Mouse (Mus musculus) liver, embryonic 12.5 days (tissue): Measurements from ENCODE around the gene Stra8. TPM values are rescaled to one million over a fixed set of nuclear protein-coding genes. Genes with fewer than 3 reads are reported as not detected.
A peak's percentile ranks its signal among the peaks of the same experiment; 100 is the strongest.

Source experiments
- ATAC-seq: fragments of 200-750 bp; cut with Nextera tagmentation; 2 replicates; pipeline ENCODE4 v1.8.0; 2017; ENCODE audit warnings: moderate number of reproducible peaks, mild to moderate bottlenecking, moderate library complexity
- H3K27ac ChIP-seq: fragments of 300-500 bp; sonication (generic); 2 replicates; pipeline ENCODE4 v1.5.1; 2016; ENCODE audit warnings: mild to moderate bottlenecking
- H3K27me3 ChIP-seq: fragments of 300-500 bp; sonication (generic); replicated peaks from 2 replicates; pipeline ENCODE4 v1.6.1; 2016; ENCODE audit warnings: mild to moderate bottlenecking, moderate library complexity
- H3K36me3 ChIP-seq: fragments of 300-500 bp; sonication (generic); 2 replicates; pipeline ENCODE4 v1.6.1; 2016; ENCODE audit warnings: mild to moderate bottlenecking, moderate library complexity
- H3K4me1 ChIP-seq: fragments of 300-500 bp; sonication (generic); 2 replicates; pipeline ENCODE4 v1.6.1; 2016
- H3K4me2 ChIP-seq: fragments of 300-500 bp; sonication (generic); 2 replicates; pipeline ENCODE4 v1.6.1; 2016; ENCODE audit warnings: mild to moderate bottlenecking, moderate library complexity
- H3K4me3 ChIP-seq: fragments of 300-500 bp; sonication (generic); 2 replicates; pipeline ENCODE4 v1.5.1; 2016; ENCODE audit warnings: mild to moderate bottlenecking, moderate library complexity
- H3K9ac ChIP-seq: fragments of 300-500 bp; sonication (generic); 2 replicates; pipeline ENCODE4 v1.6.1; 2016; ENCODE audit warnings: mild to moderate bottlenecking, moderate library complexity
- H3K9me3 ChIP-seq: fragments of 300-500 bp; sonication (generic); replicated peaks from 2 replicates; pipeline ENCODE4 v1.6.1; 2016; ENCODE audit warnings: mild to moderate bottlenecking, moderate library complexity
- WGBS: fragments of 180-500 bp; shearing (Covaris S2); methylation state at CpG from one replicate; pipeline ENCODE4 v1.1.7; 2016; ENCODE audit not compliant: insufficient replicate concordance; 5-methylcytosine and 5-hydroxymethylcytosine counted together
- polyA plus RNA-seq: library from polyadenylated mRNA; unstranded; fragments of >200 nt; fragmentation: Nextera tagmentation; extraction: Ambion mirVana; gene quantifications from 2 replicates; pipeline ENCODE4 v1.2.1, GENCODE M21; 2016

The Stra8 gene
- polyA plus RNA-seq, 1 experiment from 2014 or later: not detected

- Histone ChIP-seq H3K9ac (no peak overlapping the region), H3K4me2 (peak overlapping the region; percentile 31), H3K27me3 (peaks cover 35% of the 10 kb centered on the region), H3K4me3 (no peak overlapping the region), H3K9me3 (no peaks in the 10 kb centered on the region), H3K36me3 (no peaks in the 10 kb centered on the region), H3K27ac (no peak overlapping the region), H3K4me1 (peaks cover 4% of the 10 kb centered on the region; the same call in 1 of the 2 replicates)
- WGBS: 23% methylated on average over 10 of the region's 11 CpGs
- no peak for ATAC-seq
These were observed 28.5 kb downstream of the Stra8 start for GRCm38 (mm10) chr6:34948461-34948860.

- no peak overlapping the region for H3K9ac ChIP-seq
These were observed 31.6 kb downstream of the Stra8 start for GRCm38 (mm10) chr6:34951518-34951917.

GRCm38 (mm10) chr6:34951956-34952667 is 32.1 kb downstream of the Stra8 start:
- Histone ChIP-seq H3K9me3 (no peaks in the 10 kb centered on the region), H3K27me3 (peaks cover 27% of the 10 kb centered on the region), H3K9ac (no peak overlapping the region), H3K36me3 (no peaks in the 10 kb centered on the region), H3K4me1 (peaks cover 18% of the 10 kb centered on the region; the same call in 1 of the 2 replicates), H3K4me2 (no peak overlapping the region), H3K4me3 (no peak overlapping the region), H3K27ac (no peak overlapping the region)
- ATAC-seq: no peak
- WGBS: 44% methylated on average over 7 of the region's 7 CpGs

More at GRCm38 (mm10) chr6:34951518-34951917, 31.6 kb downstream of the Stra8 start:
- Histone ChIP-seq H3K4me1 (peaks cover 18% of the 10 kb centered on the region; the same call in 1 of the 2 replicates), H3K9me3 (no peaks in the 10 kb centered on the region), H3K4me2 (no peak overlapping the region), H3K27me3 (peaks cover 27% of the 10 kb centered on the region), H3K4me3 (no peak overlapping the region), H3K36me3 (no peaks in the 10 kb centered on the region), H3K27ac (no peak overlapping the region)
- WGBS: 68% methylated on average over 7 of the region's 7 CpGs
- ATAC-seq: no peak

- WGBS: 39% methylated on average over 18 of the region's 18 CpGs
- peak; percentile 77 for ATAC-seq
- peak overlapping the region; percentile 20 for H3K4me3 ChIP-seq
- H3K36me3 ChIP-seq: no peaks in the 10 kb centered on the region
- H3K4me2 ChIP-seq: peak overlapping the region; percentile 57
- no peaks in the 10 kb centered on the region for H3K9me3 ChIP-seq
- no peak overlapping the region; the same call in 1 of the 2 replicates for H3K9ac ChIP-seq
- no peak overlapping the region for H3K27ac ChIP-seq
- H3K4me1 ChIP-seq: peaks cover 13% of the 10 kb centered on the region; the same call in 1 of the 2 replicates
- H3K27me3 ChIP-seq: 0 out of 2 replicates have a peak, but pooled peaks cover under 1% of the 10 kb centered on the region
These were observed 35.2 kb downstream of the Stra8 start for GRCm38 (mm10) chr6:34954926-34955861.

- 33% methylated on average over 8 of the region's 8 CpGs for WGBS
These were observed 35.9 kb downstream of the Stra8 start for GRCm38 (mm10) chr6:34955862-34956241.

GRCm38 (mm10) chr6:34959131-34959530 is 39.2 kb downstream of the Stra8 start:
- no peak for ATAC-seq
- no peaks in the 10 kb centered on the region for H3K9me3 ChIP-seq
- H3K4me1 ChIP-seq: peaks cover 13% of the 10 kb centered on the region; the same call in 1 of the 2 replicates
- H3K27ac ChIP-seq: no peak overlapping the region
- no peak overlapping the region for H3K4me2 ChIP-seq
- no peak overlapping the region for H3K9ac ChIP-seq
- WGBS: 80% methylated on average over 7 of the region's 7 CpGs
- H3K27me3 ChIP-seq: no peaks in the 10 kb centered on the region
- no peaks in the 10 kb centered on the region for H3K36me3 ChIP-seq
- H3K4me3 ChIP-seq: no peak overlapping the region

More at GRCm38 (mm10) chr6:34955862-34956241, 35.9 kb downstream of the Stra8 start:
- Histone ChIP-seq H3K9ac (no peak overlapping the region; the same call in 1 of the 2 replicates), H3K27ac (no peak overlapping the region), H3K4me2 (peak overlapping the region; percentile 57), H3K9me3 (no peaks in the 10 kb centered on the region), H3K27me3 (no peaks in the 10 kb centered on the region), H3K4me1 (peaks cover 13% of the 10 kb centered on the region; the same call in 1 of the 2 replicates), H3K36me3 (no peaks in the 10 kb centered on the region), H3K4me3 (peak overlapping the region; percentile 20; the same call in 1 of the 2 replicates)
- no peak for ATAC-seq

- no peaks in the 10 kb centered on the region for H3K36me3 ChIP-seq
- H3K4me2 ChIP-seq: no peak overlapping the region
- 49% methylated on average over 2 of the region's 2 CpGs for WGBS
- ATAC-seq: no peak
- H3K4me1 ChIP-seq: no peaks in the 10 kb centered on the region
- H3K27me3 ChIP-seq: no peaks in the 10 kb centered on the region
- no peak overlapping the region for H3K9ac ChIP-seq
- H3K9me3 ChIP-seq: no peaks in the 10 kb centered on the region
- H3K27ac ChIP-seq: no peak overlapping the region
- no peak overlapping the region for H3K4me3 ChIP-seq
These were observed 44.6 kb downstream of the Stra8 start for GRCm38 (mm10) chr6:34964550-34964949.

- H3K4me2 ChIP-seq: no peak overlapping the region
- H3K9me3 ChIP-seq: no peaks in the 10 kb centered on the region
- no peaks in the 10 kb centered on the region for H3K36me3 ChIP-seq
- no peak overlapping the region for H3K27ac ChIP-seq
- no peak for ATAC-seq
- no peaks in the 10 kb centered on the region for H3K27me3 ChIP-seq
- H3K9ac ChIP-seq: no peak overlapping the region
- 67% methylated on average over 6 of the region's 6 CpGs for WGBS
- no peak overlapping the region for H3K4me3 ChIP-seq
- H3K4me1 ChIP-seq: no peaks in the 10 kb centered on the region
These were observed 46.0 kb downstream of the Stra8 start for GRCm38 (mm10) chr6:34965819-34966539.

- H3K4me2 ChIP-seq: no peak overlapping the region
- H3K4me1 ChIP-seq: no peaks in the 10 kb centered on the region
- no peaks in the 10 kb centered on the region for H3K27me3 ChIP-seq
- H3K9ac ChIP-seq: no peak overlapping the region
- no peak overlapping the region for H3K27ac ChIP-seq
- no peak for ATAC-seq
- H3K4me3 ChIP-seq: no peak overlapping the region
- no peaks in the 10 kb centered on the region for H3K36me3 ChIP-seq
- H3K9me3 ChIP-seq: no peaks in the 10 kb centered on the region
- 58% methylated on average over 3 of the region's 3 CpGs for WGBS
These were observed 51.2 kb downstream of the Stra8 start for GRCm38 (mm10) chr6:34971181-34971580.

GRCm38 (mm10) chr6:34979291-34979690 is 59.3 kb downstream of the Stra8 start:
- 61% methylated on average over 3 of the region's 3 CpGs for WGBS
- Histone ChIP-seq H3K4me3 (no peak overlapping the region), H3K27ac (no peak overlapping the region), H3K9ac (no peak overlapping the region), H3K36me3 (no peaks in the 10 kb centered on the region), H3K9me3 (no peaks in the 10 kb centered on the region), H3K4me2 (no peak overlapping the region), H3K27me3 (no peaks in the 10 kb centered on the region), H3K4me1 (no peaks in the 10 kb centered on the region)
- ATAC-seq: no peak

- H3K27ac ChIP-seq: no peak overlapping the region
- no peaks in the 10 kb centered on the region for H3K27me3 ChIP-seq
- WGBS: 49% methylated on average over 9 of the region's 9 CpGs
- no peak overlapping the region for H3K4me2 ChIP-seq
- no peaks in the 10 kb centered on the region for H3K36me3 ChIP-seq
- ATAC-seq: no peak
- H3K4me1 ChIP-seq: no peaks in the 10 kb centered on the region
- H3K4me3 ChIP-seq: no peak overlapping the region
- no peak overlapping the region for H3K9ac ChIP-seq
- no peaks in the 10 kb centered on the region for H3K9me3 ChIP-seq
These were observed 60.7 kb downstream of the Stra8 start for GRCm38 (mm10) chr6:34980661-34981060.
